Mouse (Mus musculus): ENCODE measurements around the gene Lamp1. TPM values are rescaled to one million over a fixed set of nuclear protein-coding genes. Genes with fewer than 3 reads are reported as not detected.

The Lamp1 gene
- polyA plus RNA-seq, 1 experiment from 2014 or later: 247 TPM

DNA sequence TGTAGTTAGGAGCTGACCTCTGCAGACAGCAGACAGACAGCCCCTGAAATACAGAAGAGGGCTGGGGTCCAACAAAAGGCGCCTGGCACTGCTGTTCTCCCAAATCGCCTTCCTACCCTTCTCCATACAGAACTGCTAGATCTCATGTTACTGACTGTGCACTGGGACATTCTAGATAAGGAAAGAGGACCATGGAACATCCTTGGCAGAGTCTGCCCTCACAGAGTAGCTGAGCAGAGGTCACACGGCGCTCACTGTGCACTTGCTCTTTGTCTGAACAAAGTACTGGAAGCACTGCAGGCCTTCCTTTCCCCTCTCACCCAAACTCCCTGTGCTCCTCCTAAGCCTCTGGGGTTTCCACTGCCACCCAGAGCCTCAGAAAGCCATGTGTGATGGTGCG is 17.3 kb upstream of the Lamp1 start:
- H3K36me3 ChIP-seq: peaks cover 97% of the 10 kb centered on the region

DNA sequence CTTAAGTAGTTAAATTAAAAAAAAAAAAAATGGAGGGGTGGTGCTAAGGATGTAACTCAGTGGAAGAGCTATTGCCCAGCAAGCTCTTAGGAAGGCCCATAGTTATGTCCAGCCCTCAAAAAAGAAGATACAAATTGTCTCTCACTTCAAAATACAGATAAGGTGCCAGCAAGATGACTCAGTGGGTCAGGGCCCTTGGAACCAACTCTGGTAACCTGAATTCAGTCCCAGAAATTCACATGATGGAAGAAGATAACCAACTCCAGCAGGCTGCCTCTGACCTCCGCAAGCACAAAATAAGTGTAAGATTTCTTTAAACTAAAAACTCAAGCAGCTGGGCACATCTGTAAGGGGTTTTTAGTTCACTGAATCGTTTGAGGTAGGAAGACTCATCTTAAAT is 10.5 kb upstream of the Lamp1 start:
- H3K4me2 ChIP-seq (replicated peaks): no peak overlapping the region

More for the DNA sequence above, 17.3 kb upstream of the Lamp1 start:
- Histone ChIP-seq H3K4me1 (no peaks in the 10 kb centered on the region), H3K9ac (no peak overlapping the region), H3K4me2 (replicated peaks) (no peak overlapping the region), H3K4me3 (no peak overlapping the region), H3K9me3 (no peaks in the 10 kb centered on the region), H3K27ac (no peak overlapping the region), H3K27me3 (no peaks in the 10 kb centered on the region)
- ATAC-seq (ENCODE audit: insufficient number of reproducible peaks, insufficient read depth, low FRiP score, low TSS enrichment): no peak
- WGBS: 87% methylated on average over 5 of the region's 5 CpGs

DNA sequence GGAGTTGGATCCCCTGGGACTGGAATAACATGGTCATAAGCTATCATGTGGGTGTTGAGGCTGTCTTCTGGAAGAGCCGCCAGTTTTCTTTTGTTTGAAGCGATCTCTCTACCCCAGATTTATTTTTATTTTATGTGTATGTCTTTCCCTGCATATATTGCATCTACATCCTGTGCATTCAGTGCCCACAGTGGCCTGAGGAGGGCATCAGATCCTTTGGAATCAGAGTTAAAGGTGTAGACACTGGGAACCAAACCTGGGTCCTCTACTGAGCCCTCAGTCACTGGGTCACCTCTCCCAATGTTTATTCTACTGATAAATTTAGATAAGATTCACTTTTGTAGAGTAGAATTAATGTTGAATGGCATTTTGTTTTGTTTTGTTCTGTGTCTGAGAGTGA is 9.7 kb upstream of the Lamp1 start:
- Histone ChIP-seq H3K4me1 (no peaks in the 10 kb centered on the region), H3K4me3 (no peak overlapping the region), H3K27ac (no peak overlapping the region), H3K9ac (no peak overlapping the region), H3K27me3 (no peaks in the 10 kb centered on the region), H3K4me2 (replicated peaks) (no peak overlapping the region), H3K36me3 (peaks cover 52% of the 10 kb centered on the region), H3K9me3 (no peaks in the 10 kb centered on the region)
- no peak for ATAC-seq (ENCODE audit: insufficient number of reproducible peaks, insufficient read depth, low FRiP score, low TSS enrichment)
- WGBS: 90% methylated on average over 2 of the region's 2 CpGs

More for the DNA sequence above, 10.5 kb upstream of the Lamp1 start:
- Histone ChIP-seq H3K36me3 (peaks cover 58% of the 10 kb centered on the region), H3K27ac (no peak overlapping the region), H3K4me1 (no peaks in the 10 kb centered on the region), H3K9me3 (no peaks in the 10 kb centered on the region), H3K4me3 (no peak overlapping the region), H3K27me3 (no peaks in the 10 kb centered on the region), H3K9ac (no peak overlapping the region)
- 84% methylated on average over 2 of the region's 2 CpGs for WGBS
- ATAC-seq (ENCODE audit: insufficient number of reproducible peaks, insufficient read depth, low FRiP score, low TSS enrichment): no peak

DNA sequence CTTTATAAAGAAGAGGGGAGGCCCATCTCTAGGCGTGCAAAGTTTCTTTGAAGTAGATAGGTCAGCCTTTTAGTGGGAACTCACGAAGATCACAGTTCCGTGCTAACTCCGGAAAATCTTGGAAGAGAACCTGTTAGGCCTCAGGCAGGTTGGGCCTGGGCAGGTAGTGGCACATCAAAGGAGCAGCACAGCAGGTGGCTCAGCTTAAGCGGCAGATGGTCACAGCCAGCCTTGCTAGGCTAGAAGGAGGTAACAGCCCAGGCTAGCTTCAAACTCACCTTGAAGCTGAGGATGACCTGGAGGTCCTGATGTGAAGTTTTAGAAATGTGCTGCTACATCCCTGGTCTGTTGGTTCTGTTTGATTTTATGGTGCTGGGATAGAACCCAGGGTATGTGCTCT is 9.1 kb upstream of the Lamp1 start:
- no peak overlapping the region for H3K9ac ChIP-seq
- no peak overlapping the region for H3K4me2 ChIP-seq (replicated peaks)
- no peak overlapping the region for H3K4me3 ChIP-seq
- no peaks in the 10 kb centered on the region for H3K27me3 ChIP-seq
- no peak overlapping the region for H3K27ac ChIP-seq
- H3K9me3 ChIP-seq: no peaks in the 10 kb centered on the region
- ATAC-seq (ENCODE audit: insufficient number of reproducible peaks, insufficient read depth, low FRiP score, low TSS enrichment): no peak
- H3K4me1 ChIP-seq: no peaks in the 10 kb centered on the region
- 63% methylated on average over 5 of the region's 5 CpGs for WGBS
- H3K36me3 ChIP-seq: peaks cover 46% of the 10 kb centered on the region

DNA sequence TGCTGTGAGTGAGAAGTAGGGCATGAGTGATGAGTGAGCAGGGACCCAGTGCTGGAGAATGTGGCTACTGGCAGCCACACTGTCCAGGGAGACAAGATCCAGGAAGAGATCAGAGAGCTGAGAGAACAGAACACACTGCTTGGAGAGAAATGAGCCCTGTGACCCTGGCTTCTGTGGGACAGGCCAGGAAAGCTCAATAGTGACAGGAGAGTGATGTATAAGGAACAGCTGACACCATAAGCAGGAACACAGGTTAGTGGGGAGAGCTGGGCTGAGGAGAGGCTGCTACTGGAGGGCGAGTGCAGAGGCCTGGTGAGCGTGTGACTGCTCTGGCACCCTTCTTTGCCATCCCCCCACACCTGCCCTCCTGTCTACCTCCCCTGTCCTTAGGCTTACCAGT is 8.0 kb upstream of the Lamp1 start:
- H3K4me2 ChIP-seq (replicated peaks): no peak overlapping the region
- peaks cover 36% of the 10 kb centered on the region for H3K36me3 ChIP-seq
- no peaks in the 10 kb centered on the region for H3K9me3 ChIP-seq
- no peak overlapping the region for H3K27ac ChIP-seq
- WGBS: 89% methylated on average over 2 of the region's 2 CpGs
- H3K4me3 ChIP-seq: no peak overlapping the region
- no peak overlapping the region for H3K9ac ChIP-seq
- H3K4me1 ChIP-seq: no peaks in the 10 kb centered on the region
- ATAC-seq (ENCODE audit: insufficient number of reproducible peaks, insufficient read depth, low FRiP score, low TSS enrichment): no peak
- H3K27me3 ChIP-seq: no peaks in the 10 kb centered on the region

DNA sequence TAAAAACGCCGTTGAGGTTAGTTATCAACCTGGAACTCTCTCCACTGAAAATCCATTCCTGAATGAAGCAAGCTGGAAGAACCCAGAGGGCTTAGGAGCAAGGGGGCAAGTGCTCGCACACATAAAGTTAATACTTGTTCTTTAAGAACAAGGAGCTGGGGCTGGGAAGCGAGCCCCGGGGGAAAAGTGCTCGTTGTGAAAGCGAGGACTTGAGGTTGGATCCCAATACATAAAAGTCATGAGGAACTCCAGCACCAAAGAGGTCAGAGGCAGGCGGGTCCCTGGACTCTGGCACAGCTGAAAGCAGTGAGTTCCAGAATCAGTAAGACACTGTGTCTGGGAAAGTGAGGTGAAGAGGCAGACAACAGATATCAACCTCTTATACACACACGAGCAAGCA is 4.9 kb upstream of the Lamp1 start:
- ATAC-seq (ENCODE audit: insufficient number of reproducible peaks, insufficient read depth, low FRiP score, low TSS enrichment): no peak
- 81% methylated on average over 9 of the region's 9 CpGs for WGBS
- no peak overlapping the region for H3K4me2 ChIP-seq (replicated peaks)
- H3K27me3 ChIP-seq: no peaks in the 10 kb centered on the region
- no peak overlapping the region for H3K9ac ChIP-seq
- no peaks in the 10 kb centered on the region for H3K9me3 ChIP-seq
- no peaks in the 10 kb centered on the region for H3K4me1 ChIP-seq
- H3K27ac ChIP-seq: no peak overlapping the region
- peaks cover 8% of the 10 kb centered on the region for H3K36me3 ChIP-seq
- H3K4me3 ChIP-seq: no peak overlapping the region

DNA sequence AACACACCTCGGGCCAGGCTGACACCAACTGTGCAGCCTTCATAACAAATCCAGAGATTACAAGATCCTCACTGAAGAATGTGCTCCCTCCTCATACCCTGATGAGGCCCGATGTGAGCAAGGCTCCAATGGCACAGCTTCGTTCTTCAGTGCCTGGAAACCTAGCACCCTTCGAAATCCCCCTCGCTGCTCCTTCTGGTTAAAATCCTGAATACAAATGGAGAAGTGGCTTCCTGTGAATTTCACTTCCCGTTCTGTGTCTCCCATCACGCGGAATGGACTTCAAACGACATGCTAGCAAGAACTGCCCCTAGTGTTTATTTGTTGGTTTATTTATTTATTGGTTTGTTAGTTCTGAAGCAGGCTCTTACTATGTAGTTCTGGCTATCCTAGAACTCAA is 3.6 kb upstream of the Lamp1 start:
- H3K4me3 ChIP-seq: no peak overlapping the region
- H3K4me2 ChIP-seq (replicated peaks): no peak overlapping the region
- no peaks in the 10 kb centered on the region for H3K9me3 ChIP-seq
- H3K27ac ChIP-seq: no peak overlapping the region
- no peak overlapping the region for H3K9ac ChIP-seq
- peaks cover 6% of the 10 kb centered on the region for H3K4me1 ChIP-seq
- WGBS: 69% methylated on average over 9 of the region's 9 CpGs
- H3K27me3 ChIP-seq: no peaks in the 10 kb centered on the region
- no peaks in the 10 kb centered on the region for H3K36me3 ChIP-seq
- no peak for ATAC-seq (ENCODE audit: insufficient number of reproducible peaks, insufficient read depth, low FRiP score, low TSS enrichment)

DNA sequence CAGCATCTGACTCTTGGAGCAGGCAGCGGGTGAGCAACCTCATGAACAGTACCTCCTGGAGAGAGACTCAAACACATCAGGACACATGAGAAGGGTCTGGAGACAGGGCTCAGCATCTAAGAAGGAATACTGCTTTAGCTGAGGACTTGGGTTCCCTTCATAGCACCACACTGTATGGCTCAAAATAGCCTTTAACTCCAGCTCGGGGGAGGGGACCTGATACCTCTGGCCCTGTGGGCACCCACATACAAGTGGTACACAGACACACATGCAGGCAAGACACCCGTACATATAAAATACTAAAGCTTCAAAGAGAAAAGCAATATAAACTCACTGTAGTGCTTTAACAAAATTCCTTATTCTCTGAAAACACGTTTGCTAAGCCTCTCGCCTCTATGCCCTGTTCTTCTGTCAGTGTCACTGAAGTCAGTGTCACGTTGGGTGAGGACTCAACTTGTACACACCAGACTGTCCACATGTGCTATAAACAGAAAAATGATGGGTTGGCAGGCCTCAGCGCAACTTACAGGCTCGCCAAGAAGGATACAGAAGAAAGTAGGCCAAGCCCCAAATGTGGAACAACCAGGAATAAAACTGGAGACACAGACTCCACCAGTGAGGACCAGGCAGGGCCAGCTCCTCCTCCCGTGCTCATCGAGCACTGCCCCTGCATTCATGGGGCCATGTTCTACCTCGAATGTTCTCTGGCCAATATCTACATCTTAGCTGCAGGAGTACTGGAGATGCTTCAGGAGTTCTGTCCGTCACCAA is 2.4 kb upstream of the Lamp1 start:
- 77% methylated on average over 12 of the region's 12 CpGs for WGBS
- no peak overlapping the region for H3K4me3 ChIP-seq
- H3K9me3 ChIP-seq: no peaks in the 10 kb centered on the region

DNA sequence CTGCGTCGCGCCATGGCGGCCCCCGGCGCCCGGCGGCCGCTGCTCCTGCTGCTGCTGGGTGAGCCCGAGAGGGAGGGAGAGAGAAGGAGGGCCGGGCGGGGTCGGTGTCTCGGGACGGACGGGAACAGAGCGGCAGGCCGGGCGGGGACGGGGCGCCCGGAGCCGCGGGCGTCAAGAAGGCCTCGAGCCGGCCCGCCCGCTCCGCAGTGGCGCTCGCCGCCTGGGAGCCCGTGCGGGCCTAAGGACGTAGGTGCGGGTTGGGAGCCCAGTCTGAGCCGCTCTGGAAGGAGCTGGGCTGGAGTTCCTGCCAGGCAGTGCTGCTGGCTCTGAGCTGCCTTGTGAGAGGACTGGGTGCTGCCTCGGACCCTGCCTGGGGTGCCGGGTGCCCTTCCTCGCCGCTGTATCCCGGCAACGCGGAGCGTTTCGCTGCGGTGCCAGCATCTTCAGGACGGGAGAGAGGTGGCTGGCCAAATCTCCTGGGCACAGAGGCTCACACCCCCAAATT is 468 bp downstream of the Lamp1 start:
- Histone ChIP-seq H3K4me1 (peaks cover 10% of the 10 kb centered on the region), H3K4me2 (replicated peaks) (peak overlapping the region; percentile 81), H3K4me3 (peak overlapping the region; percentile 100), H3K9ac (peak overlapping the region; percentile 98), H3K9me3 (no peaks in the 10 kb centered on the region), H3K27me3 (no peaks in the 10 kb centered on the region), H3K36me3 (no peaks in the 10 kb centered on the region), H3K27ac (peak overlapping the region; percentile 47)
- ATAC-seq (ENCODE audit: insufficient number of reproducible peaks, insufficient read depth, low FRiP score, low TSS enrichment): peak; percentile 58
- WGBS: 1% methylated on average over 48 of the region's 49 CpGs

More for the DNA sequence above, 2.4 kb upstream of the Lamp1 start:
- Histone ChIP-seq H3K4me2 (replicated peaks) (no peak overlapping the region), H3K9ac (no peak overlapping the region), H3K27ac (no peak overlapping the region), H3K4me1 (peaks cover 10% of the 10 kb centered on the region), H3K27me3 (no peaks in the 10 kb centered on the region), H3K36me3 (no peaks in the 10 kb centered on the region)
- no peak for ATAC-seq (ENCODE audit: insufficient number of reproducible peaks, insufficient read depth, low FRiP score, low TSS enrichment)

DNA sequence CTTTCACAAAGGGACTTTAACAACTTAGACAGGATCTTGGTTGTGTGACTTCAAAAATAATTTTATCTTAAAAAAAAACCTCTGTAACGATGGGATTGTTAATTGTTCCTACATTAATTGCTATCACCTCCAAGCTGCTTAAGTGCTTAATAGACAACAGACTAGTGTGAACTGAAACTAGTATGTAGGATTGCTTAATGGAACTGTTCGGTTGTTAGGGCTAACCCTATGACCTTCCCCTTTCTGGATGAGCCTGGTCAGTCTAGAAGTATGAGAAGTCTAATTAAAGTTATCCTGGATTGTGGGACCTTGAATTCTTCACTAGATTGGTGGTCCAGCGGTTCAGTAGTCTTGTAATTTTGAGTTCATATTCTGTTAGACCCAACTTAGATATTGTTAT is 1.7 kb downstream of the Lamp1 start:
- 81% methylated on average over 3 of the region's 3 CpGs for WGBS
- H3K4me2 ChIP-seq (replicated peaks): peak overlapping the region; percentile 81; the same call in 1 of the 2 replicates

DNA sequence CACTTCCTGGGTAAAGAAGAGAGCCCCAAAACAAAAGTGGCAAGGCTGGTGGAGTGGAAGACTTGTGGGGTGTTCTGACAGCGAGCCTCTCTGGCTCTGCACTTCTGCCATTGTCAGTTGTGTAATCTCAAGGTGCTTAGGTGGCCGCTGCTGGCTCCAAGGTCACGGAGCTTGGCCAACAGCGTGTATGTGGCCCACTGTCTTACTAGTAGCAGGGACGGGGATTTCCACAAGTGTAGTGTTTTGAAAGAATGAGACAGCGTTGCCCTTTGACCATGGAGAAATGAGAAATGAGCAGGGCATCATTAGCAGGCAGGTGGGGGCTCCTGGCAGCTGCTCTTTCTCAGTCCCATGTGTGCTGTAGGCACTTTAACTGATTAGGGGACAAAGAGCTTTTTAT is 3.1 kb downstream of the Lamp1 start:
- no peak for ATAC-seq (ENCODE audit: insufficient number of reproducible peaks, insufficient read depth, low FRiP score, low TSS enrichment)
- Histone ChIP-seq H3K9me3 (no peaks in the 10 kb centered on the region), H3K4me3 (no peak overlapping the region), H3K4me2 (replicated peaks) (no peak overlapping the region), H3K9ac (no peak overlapping the region), H3K4me1 (peaks cover 10% of the 10 kb centered on the region), H3K27me3 (no peaks in the 10 kb centered on the region), H3K36me3 (peaks cover 6% of the 10 kb centered on the region; the same call in 1 of the 2 replicates), H3K27ac (no peak overlapping the region)
- WGBS: 90% methylated on average over 6 of the region's 6 CpGs

More for the DNA sequence above, 1.7 kb downstream of the Lamp1 start:
- H3K27me3 ChIP-seq: no peaks in the 10 kb centered on the region
- ATAC-seq (ENCODE audit: insufficient number of reproducible peaks, insufficient read depth, low FRiP score, low TSS enrichment): no peak
- H3K4me1 ChIP-seq: peaks cover 10% of the 10 kb centered on the region
- no peak overlapping the region for H3K4me3 ChIP-seq
- H3K27ac ChIP-seq: no peak overlapping the region
- H3K36me3 ChIP-seq: 0 out of 2 replicates have a peak, but pooled peaks cover 3% of the 10 kb centered on the region
- no peak overlapping the region for H3K9ac ChIP-seq
- H3K9me3 ChIP-seq: no peaks in the 10 kb centered on the region

DNA sequence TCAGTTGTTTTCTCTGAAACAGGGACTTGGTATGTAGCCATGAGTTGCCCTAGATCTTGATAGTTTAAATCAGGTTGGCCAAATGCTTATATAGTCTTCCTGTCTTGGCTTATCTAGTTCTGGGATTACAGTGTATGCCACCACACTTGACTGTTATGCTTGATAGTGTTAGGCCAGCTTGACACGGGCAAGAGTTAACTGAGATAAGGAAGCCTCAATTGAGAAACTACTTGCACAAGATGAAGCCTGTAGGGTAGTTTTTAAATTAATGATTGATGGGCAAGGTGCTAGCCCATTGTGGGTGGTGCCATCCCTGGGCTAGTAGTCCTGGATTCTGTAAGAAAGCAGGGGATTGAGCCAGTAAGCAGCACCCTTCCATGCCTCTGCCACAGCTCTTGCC is 4.6 kb downstream of the Lamp1 start:
- ATAC-seq (ENCODE audit: insufficient number of reproducible peaks, insufficient read depth, low FRiP score, low TSS enrichment): no peak
- H3K4me2 ChIP-seq (replicated peaks): no peak overlapping the region
- no peaks in the 10 kb centered on the region for H3K27me3 ChIP-seq
- H3K4me1 ChIP-seq: peaks cover 10% of the 10 kb centered on the region
- no peak overlapping the region for H3K4me3 ChIP-seq
- no peak overlapping the region for H3K27ac ChIP-seq
- H3K36me3 ChIP-seq: peaks cover 20% of the 10 kb centered on the region
- 93% methylated on average over 1 of the region's 1 CpGs for WGBS
- H3K9me3 ChIP-seq: no peaks in the 10 kb centered on the region
- H3K9ac ChIP-seq: no peak overlapping the region

Data from embryonic facial prominence, embryonic 12.5 days (tissue).